Mouse (Mus musculus) MEL (cell line): ENCODE data around the gene Gm5414. TPM values are rescaled to one million over a fixed set of nuclear protein-coding genes. Genes with fewer than 3 reads are reported as not detected.

ENCODE experiments used
- DNase-seq: peaks from one replicate; pipeline ENCODE4 v3.0.0; 2011; ENCODE audit warnings: low read depth, low spot score
- H3K27ac ChIP-seq: 2 replicates; pipeline ENCODE4 v1.5.1; 2012; ENCODE audit warnings: low read depth, mild to moderate bottlenecking, control low read depth, low read length, moderate library complexity; ENCODE audit not compliant: control insufficient read depth
- H3K27me3 ChIP-seq, 2 experiments: fragments of 150-350 bp in 1 of 2; sonication (generic) in 1 of 2; 2 replicates each; pipeline ENCODE4 v1.6.1; 2012; ENCODE audit warnings: low read length in 2 of 2, mild to moderate bottlenecking in 2 of 2, improper control_type of control experiment in 1 of 2, moderate library complexity in 1 of 2; ENCODE audit not compliant: insufficient read depth in 2 of 2, control insufficient read depth in 1 of 2
- H3K36me3 ChIP-seq, 2 experiments: 2 replicates each; pipeline ENCODE4 v1.6.1; 2012 to 2014; ENCODE audit warnings: low read length in 2 of 2, improper control_type of control experiment in 1 of 2, inconsistent platforms in 1 of 2, mild to moderate bottlenecking in 1 of 2; ENCODE audit not compliant: insufficient read depth in 2 of 2, control insufficient read depth in 1 of 2
- H3K4me1 ChIP-seq, 2 experiments: fragments of 150-350 bp in 1 of 2; sonication (generic) in 1 of 2; 2 replicates each; pipeline ENCODE4 v1.6.1; 2012; ENCODE audit warnings: low read length in 2 of 2, improper control_type of control experiment in 1 of 2, mild to moderate bottlenecking in 1 of 2; ENCODE audit not compliant: insufficient read depth in 2 of 2, control insufficient read depth in 1 of 2
- H3K4me3 ChIP-seq, 2 experiments: fragments of 150-350 bp in 1 of 2; sonication (generic) in 1 of 2; 2 replicates each; pipeline ENCODE4 v1.5.1; 2012; ENCODE audit warnings: low read depth in 2 of 2, low read length in 2 of 2, mild to moderate bottlenecking in 2 of 2, moderate library complexity in 2 of 2, control low read depth in 1 of 2, improper control_type of control experiment in 1 of 2; ENCODE audit not compliant: control insufficient read depth in 1 of 2, insufficient read depth in 1 of 2
- H3K79me2 ChIP-seq: 2 replicates; pipeline ENCODE4 v1.6.1; 2012; ENCODE audit warnings: mild to moderate bottlenecking, low read length, moderate library complexity; ENCODE audit not compliant: control insufficient read depth, poor library complexity, insufficient read depth
- H3K9ac ChIP-seq: 2 replicates; pipeline ENCODE4 v1.6.1; 2012; ENCODE audit warnings: low read depth, mild to moderate bottlenecking, control low read depth, low read length, moderate library complexity; ENCODE audit not compliant: control insufficient read depth, poor library complexity, severe bottlenecking
- H3K9me3 ChIP-seq: fragments of 150-350 bp; sonication (generic); replicated peaks from 2 replicates; pipeline ENCODE4 v1.6.1; 2012; ENCODE audit warnings: mild to moderate bottlenecking, low read length, improper control_type of control experiment, moderate library complexity; ENCODE audit not compliant: insufficient read depth
- CHD2 ChIP-seq: IDR thresholded peaks from 2 replicates; pipeline ENCODE4 v1.6.1; 2011; ENCODE audit warnings: low read length, improper control_type of control experiment
- CTCF ChIP-seq, 3 experiments: IDR thresholded peaks in 2 of 3; conservative IDR thresholded peaks in 1 of 3; 2 replicates each; pipeline ENCODE4 v1.5.1; 2011 to 2012; ENCODE audit warnings: low read length in 3 of 3, low read depth in 2 of 3, mild to moderate bottlenecking in 2 of 3, improper control_type of control experiment in 1 of 3, inconsistent platforms in 1 of 3, mixed read lengths in 1 of 3, moderate library complexity in 1 of 3; ENCODE audit not compliant: control insufficient read depth in 1 of 3, insufficient read depth in 1 of 3, poor library complexity in 1 of 3, severe bottlenecking in 1 of 3
- ETS1 ChIP-seq: IDR thresholded peaks from 2 replicates; pipeline ENCODE4 v1.6.1; 2012; ENCODE audit warnings: low read depth, mild to moderate bottlenecking, inconsistent platforms, low read length, improper control_type of control experiment, moderate library complexity
- HCFC1 ChIP-seq: IDR thresholded peaks from 2 replicates; pipeline ENCODE4 v1.6.1; 2012; ENCODE audit warnings: low read depth, mild to moderate bottlenecking, inconsistent platforms, low read length, improper control_type of control experiment, moderate library complexity
- MAX ChIP-seq: IDR thresholded peaks from 2 replicates; pipeline ENCODE4 v1.6.1; 2011; ENCODE audit warnings: low read length, improper control_type of control experiment
- MXI1 ChIP-seq: IDR thresholded peaks from 2 replicates; pipeline ENCODE4 v1.6.1; 2011; ENCODE audit warnings: mild to moderate bottlenecking, low read depth, low read length, improper control_type of control experiment
- NELFE ChIP-seq: IDR thresholded peaks from 2 replicates; pipeline ENCODE4 v1.6.1; 2011; ENCODE audit warnings: low read depth, low read length, improper control_type of control experiment
- NRF1 ChIP-seq: IDR thresholded peaks from 2 replicates; pipeline ENCODE4 v1.6.1; 2014; ENCODE audit warnings: low read depth, mild to moderate bottlenecking, inconsistent platforms, low read length, improper control_type of control experiment, moderate library complexity; ENCODE audit not compliant: poor library complexity, insufficient read depth, severe bottlenecking
- POLR2A ChIP-seq, 2 experiments: IDR thresholded peaks; 2 replicates each; pipeline ENCODE4 v1.6.1; 2011 to 2012; ENCODE audit warnings: low read length in 2 of 2, mild to moderate bottlenecking in 2 of 2, control low read depth in 1 of 2, improper control_type of control experiment in 1 of 2, low read depth in 1 of 2, moderate library complexity in 1 of 2; ENCODE audit not compliant: control insufficient read depth in 1 of 2, insufficient read depth in 1 of 2, poor library complexity in 1 of 2
- POLR2AphosphoS2 ChIP-seq: IDR thresholded peaks from 2 replicates; pipeline ENCODE4 v1.6.1; 2011; ENCODE audit warnings: low read length, improper control_type of control experiment
- POLR2AphosphoS5 ChIP-seq: IDR thresholded peaks from 2 replicates; pipeline ENCODE4 v1.6.1; 2012; ENCODE audit warnings: low read depth, borderline replicate concordance, mild to moderate bottlenecking, inconsistent platforms, low read length, moderate library complexity, mixed read lengths
- SIN3A ChIP-seq: IDR thresholded peaks from 2 replicates; pipeline ENCODE4 v1.6.1; 2012; ENCODE audit warnings: low read length, improper control_type of control experiment, inconsistent platforms
- TAL1 ChIP-seq: IDR thresholded peaks from 2 replicates; pipeline ENCODE4 v1.6.1; 2012; ENCODE audit warnings: mild to moderate bottlenecking, inconsistent platforms, low read length, moderate library complexity, mixed read lengths
- TBP ChIP-seq: IDR thresholded peaks from 2 replicates; pipeline ENCODE4 v1.8.0; 2011; ENCODE audit warnings: low read depth, low read length, improper control_type of control experiment
- UBTF ChIP-seq: IDR thresholded peaks from 2 replicates; pipeline ENCODE4 v1.6.1; 2012; ENCODE audit warnings: low read depth, mild to moderate bottlenecking, inconsistent platforms, low read length, improper control_type of control experiment, moderate library complexity, borderline replicate concordance; ENCODE audit not compliant: insufficient read depth
- USF1 ChIP-seq: IDR thresholded peaks from 2 replicates; pipeline ENCODE4 v1.6.1; 2014; ENCODE audit warnings: low read depth, mild to moderate bottlenecking, inconsistent platforms, low read length, improper control_type of control experiment, moderate library complexity
- ZC3H11A ChIP-seq: IDR thresholded peaks from 2 replicates; pipeline ENCODE4 v1.6.1; 2012; ENCODE audit warnings: low read depth, mild to moderate bottlenecking, inconsistent platforms, low read length, improper control_type of control experiment
- ZKSCAN1 ChIP-seq: IDR thresholded peaks from 2 replicates; pipeline ENCODE4 v1.6.1; 2012; ENCODE audit warnings: low read depth, mild to moderate bottlenecking, inconsistent platforms, low read length, improper control_type of control experiment, moderate library complexity
- polyA plus RNA-seq, 2 experiments: library from polyadenylated mRNA; stranded (reverse) in 1 of 2; unstranded in 1 of 2; fragments of >175 nt in 1 of 2; fragments of >200 nt in 1 of 2; gene quantifications; 2 replicates each; pipeline versions ENCODE4 v1.2.1 to v1.2.4; 2012; ENCODE audit warnings: low replicate concordance in 2 of 2, low read depth in 1 of 2; ENCODE audit not compliant: insufficient read length in 2 of 2, insufficient read depth in 1 of 2, missing spikeins in 1 of 2
- total RNA-seq: library from RNA; depleted of rRNA; stranded (reverse); fragments of 300-350 nt; gene quantifications from 2 replicates; pipeline ENCODE4 v1.2.3, GENCODE M21; 2012

The Gm5414 gene
- total and polyA plus RNA-seq, 3 experiments, result not detected

GRCm38 (mm10) chr15:101599123-101599522 lies 28.9 kb downstream of the Gm5414 start:
- no peaks in the 10 kb centered on the region for H3K9me3 ChIP-seq
- no peaks in the 10 kb centered on the region for H3K4me1 ChIP-seq
- TF ChIP-seq ZC3H11A (no peak), SIN3A (no peak), TBP (no peak), CHD2 (no peak)
- TF ChIP-seq, all 39 proteins: peak for 0
- H3K79me2 ChIP-seq, result no peaks in the 10 kb centered on the region
- H3K27ac ChIP-seq, result no peak overlapping the region
- peak; percentile 13 for DNase-seq
- no peak overlapping the region for H3K4me3 ChIP-seq
- no peak overlapping the region for H3K9ac ChIP-seq
- H3K36me3 ChIP-seq, result no peaks in the 10 kb centered on the region
- H3K27me3 ChIP-seq, result peaks cover 0 to 2% of the 10 kb centered on the region in 2 experiments; a peak in 2 of 4 replicates

- no peaks in the 10 kb centered on the region for H3K36me3 ChIP-seq
- no peaks in the 10 kb centered on the region for H3K79me2 ChIP-seq
- no peaks in the 10 kb centered on the region for H3K4me1 ChIP-seq
- no peaks in the 10 kb centered on the region for H3K27me3 ChIP-seq
- no peaks in the 10 kb centered on the region for H3K9me3 ChIP-seq
- DNase-seq, result peak; percentile 11
- H3K27ac ChIP-seq, result no peak overlapping the region
- no peak overlapping the region for H3K4me3 ChIP-seq
- TF ChIP-seq NRF1, result no peak
- TF ChIP-seq CTCF (IDR thresholded peaks at IDR 0.05 in 2 of 3, conservative IDR thresholded peaks at IDR 0.05 in 1 of 3; ENCODE audit: control insufficient read depth in 1 of 3, insufficient read depth in 1 of 3, low read depth in 2 of 3, low read length in 3 of 3, poor library complexity in 1 of 3, severe bottlenecking in 1 of 3), result peak; percentile 23 to 55 (median 45)
- no peak overlapping the region for H3K9ac ChIP-seq
Observed at GRCm38 (mm10) chr15:101588216-101588615, 39.8 kb downstream of the Gm5414 start.

GRCm38 (mm10) chr15:101584456-101584855 lies 43.5 kb downstream of the Gm5414 start:
- H3K27me3 ChIP-seq, result no peaks in the 10 kb centered on the region
- H3K79me2 ChIP-seq, result no peaks in the 10 kb centered on the region
- H3K36me3 ChIP-seq, result no peaks in the 10 kb centered on the region
- H3K4me3 ChIP-seq, result no peak overlapping the region
- TF ChIP-seq UBTF (no peak), ZKSCAN1 (no peak), NRF1 (no peak), TAL1 (no peak), SIN3A (no peak), HCFC1 (no peak), NELFE (no peak), ZC3H11A (no peak), ETS1 (no peak), MXI1 (no peak), POLR2A (IDR thresholded peaks at IDR 0.05; ENCODE audit: control insufficient read depth in 1 of 2, insufficient read depth in 1 of 2, low read depth in 1 of 2, low read length in 2 of 2, poor library complexity in 1 of 2) (no peak), USF1 (no peak), MAX (no peak), POLR2AphosphoS2 (no peak), POLR2AphosphoS5 (no peak), CTCF (IDR thresholded peaks at IDR 0.05 in 2 of 3, conservative IDR thresholded peaks at IDR 0.05 in 1 of 3; ENCODE audit: control insufficient read depth in 1 of 3, insufficient read depth in 1 of 3, low read depth in 2 of 3, low read length in 3 of 3, poor library complexity in 1 of 3, severe bottlenecking in 1 of 3) (no peak)
- H3K9ac ChIP-seq, result no peak overlapping the region
- no peak overlapping the region for H3K27ac ChIP-seq
- H3K9me3 ChIP-seq, result no peaks in the 10 kb centered on the region
- no peaks in the 10 kb centered on the region for H3K4me1 ChIP-seq
- no peak for DNase-seq
